Mouse (Mus musculus): ENCODE measurements at regions not wholly inside any gene's neighbourhood (a gene's known extent, or its start where the extent isn't known, plus 50 kb on each side); places are given as distances from the start of the nearest gene placed in this dataset.

- no peak for DNase-seq (ENCODE audit: low spot score in 2 of 2)
Measured at GRCm38 (mm10) chr3:119892533-119893164, 108.4 kb upstream of the Ptbp2 start.

- no peak for DNase-seq (ENCODE audit: low spot score in 2 of 2)
Measured at GRCm38 (mm10) chr3:119890911-119891310, 106.6 kb upstream of the Ptbp2 start.

DNA sequence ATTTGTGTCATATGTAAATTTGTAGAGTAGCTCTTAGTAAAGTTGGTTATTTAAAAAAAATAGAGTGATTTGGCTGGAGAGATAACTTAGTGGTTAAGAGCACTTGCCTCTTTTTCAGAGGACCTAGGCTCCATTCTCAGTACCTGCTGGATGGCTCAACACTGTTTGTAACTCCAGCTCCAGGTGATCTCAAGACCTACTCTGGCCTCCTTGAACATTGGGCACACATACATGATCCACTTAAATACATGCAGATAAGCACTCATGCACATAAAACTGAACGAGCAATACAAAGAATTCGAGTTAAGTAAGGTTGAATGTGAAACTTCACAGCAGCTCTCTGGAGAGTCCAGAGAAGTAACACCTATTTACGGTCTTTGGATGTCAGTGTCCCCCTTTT, 104.2 kb upstream of the Ptbp2 start:
- no peak for DNase-seq (ENCODE audit: low spot score in 2 of 2)

- no peak for DNase-seq (ENCODE audit: low spot score in 2 of 2)
Measured at GRCm38 (mm10) chr3:119876395-119876794, 92.1 kb upstream of the Ptbp2 start.

GRCm38 (mm10) chr3:119875061-119875460, 90.8 kb upstream of the Ptbp2 start:
- no peak for DNase-seq (ENCODE audit: low spot score in 2 of 2)

DNA sequence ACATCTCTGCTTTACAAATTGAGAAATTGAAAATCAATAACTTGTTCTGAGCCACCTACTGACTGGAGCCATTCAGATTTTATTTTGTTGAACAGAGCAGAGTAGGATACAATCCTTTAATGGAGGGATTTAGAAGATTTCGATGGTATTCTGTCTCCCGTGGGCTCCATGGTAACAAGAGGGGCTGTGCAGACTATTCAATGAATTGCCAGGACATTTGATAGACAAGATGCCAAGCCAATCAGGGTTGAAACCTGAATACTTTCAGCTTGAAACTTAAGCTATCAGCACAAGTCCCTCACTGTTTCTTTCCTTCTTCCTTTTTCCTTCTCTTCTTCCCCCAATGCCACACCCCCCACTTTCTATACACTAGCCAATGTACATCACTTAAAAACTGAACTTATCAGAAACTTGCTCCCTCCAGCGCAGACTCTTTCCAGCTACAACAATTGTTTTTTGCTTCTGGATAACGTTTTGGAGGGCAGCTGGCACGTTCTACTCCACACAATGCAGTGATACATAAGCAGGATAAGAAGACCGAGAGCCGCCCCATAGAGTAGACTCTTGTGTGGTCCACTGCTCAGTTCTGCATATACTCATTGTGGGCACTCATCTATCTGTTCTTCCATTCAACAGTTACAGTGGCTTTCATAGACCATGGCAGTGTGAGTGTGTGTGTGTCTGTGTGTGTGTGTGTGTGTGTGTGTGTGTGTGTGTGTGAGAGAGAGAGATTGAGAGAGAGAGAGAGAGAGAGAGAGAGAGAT, 78.1 kb upstream of the Ptbp2 start:
- peak in 1 of 2 experiments; percentile 4 for DNase-seq (ENCODE audit: low spot score in 2 of 2)

Data from frontal cortex, postnatal 25 days (tissue).